Mouse (Mus musculus) liver, adult 2 months (tissue): Measurements from ENCODE around the gene Cfap299. TPM values are rescaled to one million over a fixed set of nuclear protein-coding genes. Genes with fewer than 3 reads are reported as not detected.
A peak's percentile ranks its signal among the peaks of the same experiment; 100 is the strongest.

Experiments
- DNase-seq: peaks from one replicate; pipeline ENCODE4 v3.0.0-alpha.2; 2011; ENCODE audit warnings: low read depth, low spot score; ENCODE audit errors: extremely low read depth
- H3K27ac ChIP-seq: fragments of 200-500 bp; replicated peaks from 2 replicates; pipeline ENCODE4 v1.5.1; 2012; ENCODE audit warnings: low read depth, mild to moderate bottlenecking, control low read depth, inconsistent platforms, low read length; ENCODE audit not compliant: insufficient read depth
- H3K27me3 ChIP-seq: fragments of 200-500 bp; 2 replicates; pipeline ENCODE4 v1.6.1; 2012; ENCODE audit warnings: mild to moderate bottlenecking, moderate library complexity, low read length, inconsistent platforms; ENCODE audit not compliant: control insufficient read depth, insufficient read depth
- H3K36me3 ChIP-seq: fragments of 200-500 bp; 2 replicates; pipeline ENCODE4 v1.6.1; 2012; ENCODE audit warnings: low read length, inconsistent platforms; ENCODE audit not compliant: control insufficient read depth, insufficient read depth
- H3K4me1 ChIP-seq: fragments of 200-500 bp; 2 replicates; pipeline ENCODE4 v1.6.1; 2011; ENCODE audit warnings: low read length; ENCODE audit not compliant: control insufficient read depth, insufficient read depth
- H3K4me3 ChIP-seq: fragments of 200-500 bp; 2 replicates; pipeline ENCODE4 v1.5.1; 2011; ENCODE audit warnings: low read depth, mild to moderate bottlenecking, control low read depth, low read length, moderate library complexity; ENCODE audit not compliant: insufficient read depth
- H3K79me2 ChIP-seq: fragments of 200-500 bp; 2 replicates; pipeline ENCODE4 v1.6.1; 2012; ENCODE audit warnings: inconsistent platforms, mild to moderate bottlenecking, low read length, moderate library complexity; ENCODE audit not compliant: control insufficient read depth, insufficient read depth
- H3K9ac ChIP-seq: fragments of 200-500 bp; 2 replicates; pipeline ENCODE4 v1.6.1; 2012; ENCODE audit warnings: low read depth, mild to moderate bottlenecking, control low read depth, inconsistent platforms, low read length
- CTCF ChIP-seq: fragments of 200-500 bp; IDR thresholded peaks from 2 replicates; pipeline ENCODE4 v1.5.1; 2011; ENCODE audit warnings: low read depth, low read length, control low read depth
- POLR2A ChIP-seq: fragments of 200-500 bp; IDR thresholded peaks from 2 replicates; pipeline ENCODE4 v1.6.1; 2011; ENCODE audit warnings: low read length, control low read depth; ENCODE audit not compliant: insufficient read depth; ENCODE audit errors: extremely low read depth
- WGBS: fragments of 180-500 bp; shearing (Covaris S2); methylation state at CpG from one replicate; pipeline ENCODE4 v1.1.7; 2018; 5-methylcytosine and 5-hydroxymethylcytosine counted together
- polyA plus RNA-seq: library from polyadenylated mRNA; depleted of rRNA; stranded (reverse); fragments of >200 nt; gene quantifications from 2 replicates; pipeline ENCODE4 v1.2.3, GENCODE M21; 2012; rRNA removed
- total RNA-seq: library from RNA; depleted of rRNA; stranded (reverse); fragments of >200 nt; gene quantifications from 2 replicates; pipeline ENCODE4 v1.2.3, GENCODE M21; 2014; rRNA removed

Gene Cfap299
- total RNA-seq, result not detected in 2 replicates
- not detected in 2 replicates for polyA plus RNA-seq

DNA sequence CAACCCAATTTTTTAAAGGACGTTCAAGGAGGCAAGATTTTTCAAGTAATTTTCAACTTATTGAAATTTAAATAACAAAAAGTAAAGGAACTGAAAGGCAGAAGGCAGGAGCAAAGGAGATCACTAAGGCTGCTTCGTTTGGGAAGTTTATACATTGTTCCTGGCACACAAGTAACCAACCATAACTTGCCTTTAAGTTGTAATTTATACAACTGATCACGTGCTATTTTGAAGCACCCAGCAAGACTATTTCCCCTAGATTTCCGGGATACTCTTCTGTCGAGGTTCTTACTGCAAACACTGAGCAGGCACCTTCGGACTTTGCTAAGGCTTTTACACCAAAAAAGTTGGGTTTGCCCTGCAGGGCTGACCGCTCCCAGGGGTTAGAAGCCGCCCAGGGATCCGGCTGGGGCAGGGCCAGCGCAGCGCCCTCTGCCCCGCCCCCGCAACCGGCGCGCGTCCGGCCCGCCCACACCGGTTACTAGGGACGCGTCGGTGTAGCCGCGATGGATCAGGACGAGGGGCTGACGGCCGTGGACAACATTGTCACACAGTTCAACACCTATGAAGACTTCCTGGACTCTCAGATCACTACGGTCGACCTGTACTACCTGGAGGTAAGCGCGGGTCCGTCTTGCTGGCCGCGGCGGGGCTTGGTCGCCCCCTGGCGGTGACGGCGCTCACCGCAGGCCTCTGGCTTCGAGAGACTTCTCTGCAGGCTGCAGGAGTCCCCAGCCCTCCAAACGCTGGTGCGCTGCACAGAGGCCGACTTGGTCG is at the start of gene Cfap299:
TSS of gene Cfap299 (plus strand) at position 457 of the 777 bp plus-strand sequence.
- no peaks in the 10 kb centered on the region for H3K27me3 ChIP-seq
- H3K9ac ChIP-seq, result peak within 1 kb of the TSS; percentile 56; the same call in 1 of the 2 replicates
- peak within 1 kb of the TSS; percentile 71 for H3K4me3 ChIP-seq
- no peak within 1 kb of the TSS for H3K27ac ChIP-seq
- TF ChIP-seq POLR2A (no peak), CTCF (peak; percentile 94)
- peaks cover 2% of the 10 kb centered on the region; the same call in 1 of the 2 replicates for H3K4me1 ChIP-seq
- H3K36me3 ChIP-seq, result no peaks in the 10 kb centered on the region
- DNase-seq, result peak; percentile 65
- no peaks in the 10 kb centered on the region for H3K79me2 ChIP-seq
- WGBS, result 1% methylated on average over 46 of the region's 46 CpGs

DNA sequence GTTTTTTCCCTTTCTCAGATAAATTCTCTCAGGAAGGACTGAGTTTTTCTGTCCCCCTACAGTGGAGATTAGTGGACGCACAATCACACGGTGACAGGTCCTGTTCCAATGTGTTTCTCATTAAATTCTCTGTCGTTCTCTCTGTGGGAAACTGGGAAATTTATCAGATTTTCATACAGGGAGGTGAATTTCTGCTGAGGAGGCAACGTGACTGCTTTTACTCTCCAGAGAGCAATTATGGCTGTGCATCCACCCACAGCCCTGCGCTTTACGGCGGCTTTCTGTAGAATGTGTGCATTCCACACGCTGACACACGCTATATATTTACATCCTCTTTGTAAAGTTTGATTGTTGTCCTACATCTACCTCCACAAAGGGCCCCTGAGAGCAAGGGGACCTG is 47.1 kb upstream of the Cfap299 start:
- Histone ChIP-seq H3K4me3 (no peak overlapping the region), H3K79me2 (no peaks in the 10 kb centered on the region), H3K27me3 (no peaks in the 10 kb centered on the region), H3K36me3 (no peaks in the 10 kb centered on the region), H3K4me1 (no peaks in the 10 kb centered on the region), H3K27ac (no peak overlapping the region), H3K9ac (no peak overlapping the region)
- TF ChIP-seq POLR2A, result no peak
- no peak for TF ChIP-seq CTCF
- no peak for DNase-seq
- WGBS, result 80% methylated on average over 9 of the region's 9 CpGs

DNA sequence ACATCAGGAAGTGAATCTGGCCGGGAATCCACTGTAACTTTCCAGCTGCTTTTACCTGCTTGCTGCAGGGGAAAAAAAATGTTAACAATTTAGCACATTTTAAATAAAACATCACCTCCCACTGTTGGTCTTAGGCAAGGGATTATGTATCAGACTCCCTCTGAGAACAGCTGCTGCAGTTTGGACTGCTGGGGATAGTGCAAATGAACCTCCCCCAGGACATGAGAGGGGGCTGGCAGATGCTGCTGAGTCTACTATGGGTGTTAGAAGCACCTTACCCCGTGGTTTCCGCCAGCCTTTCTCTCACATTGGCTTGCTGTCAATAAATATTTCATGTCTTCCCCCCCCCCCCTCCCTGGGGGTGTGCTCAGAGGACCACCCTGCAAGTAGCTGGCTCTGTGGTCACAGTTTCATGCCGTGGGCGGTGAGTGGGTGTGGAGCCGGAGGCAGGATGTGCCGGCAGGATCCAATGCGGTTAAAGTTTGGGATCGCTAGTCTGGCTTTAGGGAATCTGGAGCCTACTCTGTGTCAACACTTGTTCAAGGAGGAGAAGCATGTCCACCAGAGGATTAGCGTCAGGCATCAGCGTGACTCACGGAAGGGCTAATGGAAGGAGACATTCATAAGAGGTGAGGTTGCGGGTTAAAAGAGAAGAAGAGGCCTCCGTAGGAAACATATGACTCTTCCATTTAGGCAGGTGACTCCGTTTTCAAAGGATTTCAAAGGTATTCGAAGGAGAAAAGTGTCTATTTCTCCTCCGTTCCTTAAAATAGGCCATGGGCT is 45.2 kb upstream of the Cfap299 start:
- WGBS, result 27% methylated on average over 17 of the region's 17 CpGs
- TF ChIP-seq POLR2A (no peak), CTCF (no peak)
- H3K9ac ChIP-seq, result no peak overlapping the region

DNA sequence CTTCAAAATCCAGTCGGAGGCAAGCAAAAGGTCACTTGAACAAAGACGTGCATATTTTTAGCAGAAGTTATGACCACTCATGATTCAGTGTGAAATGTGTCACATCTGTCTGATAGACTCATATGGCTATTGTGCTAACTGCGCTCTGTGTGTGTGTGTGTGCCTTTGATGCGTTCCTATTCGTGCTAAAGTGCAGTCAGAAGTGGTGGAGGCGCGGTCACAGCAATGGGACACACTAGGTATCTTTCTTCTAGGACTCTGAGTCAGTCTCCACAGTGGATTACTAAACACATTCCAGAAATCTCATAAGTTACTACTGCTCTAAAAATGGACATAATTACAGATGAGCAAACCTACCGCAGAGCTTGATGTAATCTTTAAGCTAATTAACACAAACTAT is 38.5 kb upstream of the Cfap299 start:
- TF ChIP-seq CTCF (no peak), POLR2A (no peak)
- no peak for DNase-seq
- Histone ChIP-seq H3K4me1 (no peaks in the 10 kb centered on the region), H3K9ac (no peak overlapping the region), H3K4me3 (no peak overlapping the region), H3K27ac (no peak overlapping the region), H3K36me3 (no peaks in the 10 kb centered on the region), H3K79me2 (no peaks in the 10 kb centered on the region), H3K27me3 (no peaks in the 10 kb centered on the region)
- WGBS, result 86% methylated on average over 8 of the region's 8 CpGs

More for the DNA sequence above, 45.2 kb upstream of the Cfap299 start:
- no peak overlapping the region for H3K27ac ChIP-seq
- H3K36me3 ChIP-seq, result no peaks in the 10 kb centered on the region
- H3K4me3 ChIP-seq, result no peak overlapping the region
- DNase-seq, result no peak
- H3K27me3 ChIP-seq, result no peaks in the 10 kb centered on the region
- H3K4me1 ChIP-seq, result no peaks in the 10 kb centered on the region
- no peaks in the 10 kb centered on the region for H3K79me2 ChIP-seq

DNA sequence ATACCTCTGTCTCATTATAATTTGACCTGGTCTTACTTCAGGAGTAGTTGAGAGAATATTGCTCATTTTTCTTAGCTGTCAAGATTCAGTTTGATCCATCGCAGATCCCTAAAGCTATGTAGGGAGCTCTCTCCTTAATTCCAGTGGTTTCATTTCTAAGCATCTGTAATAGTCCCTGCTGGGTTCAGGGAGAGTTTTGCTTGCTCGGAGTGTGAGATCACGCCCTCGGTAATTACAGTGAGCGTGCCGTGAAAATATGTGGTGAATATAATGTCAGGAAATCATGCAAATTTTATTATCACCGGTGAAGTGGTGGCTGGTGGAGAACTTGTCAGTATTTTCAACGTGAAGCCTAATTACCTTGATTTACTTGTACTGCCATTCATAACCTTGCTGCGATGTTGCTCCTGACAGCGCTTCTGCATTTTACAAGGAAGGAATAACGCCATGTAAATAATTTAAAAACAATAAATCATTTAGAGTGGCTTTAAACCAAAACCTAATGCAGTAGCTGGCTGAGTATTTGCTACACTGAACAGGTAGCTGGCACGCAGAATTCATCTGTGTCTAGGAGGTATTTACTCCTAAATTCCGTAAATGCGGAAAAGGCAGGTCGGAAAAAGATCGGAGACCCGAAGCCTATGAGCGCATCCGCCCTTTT is 36.6 kb upstream of the Cfap299 start:
- no peak for TF ChIP-seq POLR2A
- 6% methylated on average over 19 of the region's 19 CpGs for WGBS
- no peaks in the 10 kb centered on the region for H3K79me2 ChIP-seq

More for the DNA sequence above, 36.6 kb upstream of the Cfap299 start:
- Histone ChIP-seq H3K27me3 (no peaks in the 10 kb centered on the region), H3K27ac (no peak overlapping the region), H3K4me1 (no peaks in the 10 kb centered on the region), H3K9ac (no peak overlapping the region), H3K4me3 (no peak overlapping the region), H3K36me3 (no peaks in the 10 kb centered on the region)
- no peak for DNase-seq
